Mouse (Mus musculus): Measurements from ENCODE around the gene Vps25.

The Vps25 gene

DNA sequence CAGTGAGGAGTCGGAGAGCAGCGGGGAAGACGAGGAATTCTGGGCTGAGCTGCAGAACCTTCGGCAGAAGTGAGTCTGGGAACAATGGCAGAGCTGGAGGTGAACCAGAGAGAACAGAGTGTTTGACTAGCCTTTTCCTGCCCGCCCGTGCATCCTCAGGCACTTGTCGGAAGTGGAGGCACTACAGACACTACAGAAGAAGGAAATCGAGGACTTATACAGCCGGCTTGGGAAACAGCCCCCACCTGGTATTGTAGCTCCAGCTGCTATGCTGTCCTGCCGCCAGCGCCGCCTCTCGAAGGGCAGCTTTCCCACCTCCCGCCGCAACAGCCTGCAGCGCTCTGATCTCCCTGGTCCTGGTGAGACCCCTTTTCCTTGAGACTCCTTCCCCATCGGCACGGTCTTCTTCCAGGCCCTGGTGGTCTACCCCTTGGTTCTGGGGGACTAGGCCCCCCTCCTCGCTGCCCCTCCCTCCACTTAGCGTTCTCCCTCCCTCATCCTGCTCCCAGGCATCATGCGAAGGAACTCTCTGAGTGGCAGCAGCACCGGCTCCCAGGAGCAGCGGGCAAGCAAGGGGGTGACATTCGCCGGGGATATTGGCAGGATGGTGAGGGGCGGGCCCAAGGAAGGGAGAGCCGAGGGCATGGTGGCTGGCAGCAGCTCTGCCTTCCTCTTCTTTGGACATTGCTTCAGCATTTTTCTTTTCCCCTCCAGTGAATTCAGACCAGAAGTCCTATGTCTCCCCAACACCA lies 23.0 kb downstream of the Vps25 start:
- DNase-seq (ENCODE audit: low read depth, low spot score) = no peak

DNA sequence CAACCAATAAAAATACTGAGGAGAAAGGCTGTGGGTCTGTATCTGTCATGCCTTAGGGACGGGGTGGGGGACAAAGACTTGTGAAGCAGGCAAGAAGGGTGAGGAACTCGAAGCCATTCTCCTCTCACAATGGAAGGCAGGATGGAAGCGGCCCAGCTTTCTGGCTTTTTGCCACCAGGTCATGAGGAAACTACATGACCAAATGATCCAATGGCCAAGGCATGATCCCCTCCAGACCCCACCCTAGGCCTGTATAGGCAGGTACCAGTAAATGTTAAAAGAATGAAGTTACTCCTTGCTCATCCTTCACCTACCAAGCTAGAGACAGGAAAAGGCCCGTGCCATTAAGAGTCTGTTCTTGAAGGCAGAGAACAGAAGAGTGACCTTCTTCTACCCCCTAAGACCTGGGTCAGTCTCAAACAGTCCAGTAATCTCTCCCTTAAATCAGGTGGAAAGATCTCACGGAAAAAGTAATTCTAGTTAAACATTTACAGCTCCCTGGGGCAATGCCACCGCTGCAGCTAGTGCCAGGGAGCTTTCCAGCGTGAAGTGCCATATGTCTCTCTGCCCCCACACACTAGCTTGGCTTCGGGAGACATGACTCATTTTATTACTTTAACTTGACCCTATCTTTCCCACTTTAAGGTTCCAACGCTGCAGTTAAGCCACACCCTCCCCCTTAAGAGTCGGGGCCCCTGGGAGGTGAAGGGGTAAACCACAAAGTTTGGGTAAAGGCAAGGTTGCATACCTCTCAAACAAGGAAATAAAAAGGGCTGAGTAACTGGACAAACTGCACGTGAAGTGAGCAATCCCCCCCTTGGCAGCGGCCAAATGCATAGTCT lies 24.1 kb downstream of the Vps25 start:
- no peak for DNase-seq (ENCODE audit: low read depth, low spot score)

DNA sequence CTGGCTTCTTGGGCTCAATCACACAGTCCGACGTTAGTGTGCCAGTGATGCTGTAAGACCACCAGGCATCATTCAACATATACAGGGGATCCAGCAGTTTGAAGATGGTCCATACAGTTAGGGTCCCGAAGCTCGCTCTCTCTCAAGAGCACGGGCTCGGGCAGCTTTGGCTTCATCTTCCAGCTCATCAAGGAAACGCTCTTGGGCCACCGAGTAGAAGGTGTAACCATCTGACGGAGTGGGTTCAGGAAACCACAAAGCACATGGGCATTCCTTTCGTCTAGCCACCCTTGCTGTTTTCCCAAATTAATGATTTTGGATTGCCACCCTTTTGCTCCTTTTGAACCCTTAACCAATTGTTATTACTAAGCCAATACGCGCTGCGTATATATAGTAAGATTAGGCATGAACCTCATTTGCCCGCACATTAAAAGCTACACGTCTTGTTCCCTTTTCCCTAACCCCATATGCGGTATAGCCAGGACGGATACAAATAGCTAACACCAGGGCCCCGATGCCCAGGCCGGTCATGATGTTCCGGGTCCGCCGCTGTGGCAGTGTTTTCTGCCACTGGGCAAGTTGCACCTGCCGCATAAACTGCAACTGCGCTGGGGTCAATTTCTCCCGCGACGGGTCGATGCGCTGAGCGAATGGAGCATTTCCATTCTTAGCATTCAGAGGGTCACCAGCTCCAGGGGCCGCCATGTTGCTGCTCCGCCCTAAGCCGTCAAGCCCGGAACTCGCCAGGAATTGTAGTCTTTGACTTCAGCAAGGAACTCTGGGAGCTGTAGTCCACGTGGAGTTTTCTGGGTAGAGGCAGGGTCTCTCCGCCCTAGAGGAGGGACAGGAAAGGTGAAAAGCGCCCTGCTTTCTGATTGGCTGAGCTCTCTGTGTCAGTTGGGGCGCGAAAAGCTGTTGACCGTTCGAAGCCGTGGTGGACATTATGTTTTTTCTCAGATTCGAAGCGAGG lies 25.0 kb downstream of the Vps25 start, which contains the start of the genes Cntd1 and Coa3:
Cntd1 (plus strand) TSS at position 790 of the 970 bp plus-strand sequence.
Coa3 (minus strand) TSS at position 892 of the 970 bp plus-strand sequence.
- peak; percentile 90 for DNase-seq (ENCODE audit: low read depth, low spot score)

DNA sequence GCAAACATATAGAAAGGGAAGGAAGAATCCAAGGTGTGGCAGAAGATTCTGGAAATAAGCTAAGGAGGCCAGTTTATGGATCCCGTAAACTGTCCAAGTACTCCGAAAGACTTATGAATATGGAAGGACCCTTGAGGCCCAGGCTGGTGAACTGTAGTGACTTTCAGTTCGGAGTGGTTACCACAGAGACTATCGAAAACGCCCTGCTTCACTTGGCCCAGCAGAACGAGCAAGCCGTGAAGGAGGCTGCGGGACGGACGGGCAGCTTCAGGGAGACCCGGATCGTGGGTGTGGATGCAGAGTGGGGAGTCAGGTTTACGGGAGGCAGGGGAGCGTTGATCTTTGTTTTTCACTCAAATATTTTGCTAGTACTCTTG lies 25.7 kb downstream of the Vps25 start:
- no peak for DNase-seq (ENCODE audit: low read depth, low spot score)

DNA sequence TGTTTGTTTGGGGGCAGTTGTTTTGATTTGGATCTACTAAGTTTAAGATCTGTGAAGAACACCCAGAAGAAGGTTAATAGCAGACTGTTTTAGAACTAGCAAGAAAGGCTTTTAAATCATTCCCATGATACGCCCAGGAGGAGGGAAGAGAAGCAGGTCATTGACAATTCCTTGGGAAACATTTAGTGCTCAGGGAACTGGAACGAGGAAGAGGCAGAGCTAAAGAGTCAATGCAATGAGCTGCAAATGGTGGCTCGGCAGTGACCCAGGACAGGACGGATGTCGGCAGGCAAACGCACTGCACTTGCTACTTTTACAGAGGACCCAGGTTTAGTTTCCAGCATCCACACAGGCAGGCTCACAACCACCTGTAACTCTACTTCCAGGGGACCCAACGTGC lies 27.3 kb downstream of the Vps25 start:
- no peak for DNase-seq (ENCODE audit: low read depth, low spot score)

DNA sequence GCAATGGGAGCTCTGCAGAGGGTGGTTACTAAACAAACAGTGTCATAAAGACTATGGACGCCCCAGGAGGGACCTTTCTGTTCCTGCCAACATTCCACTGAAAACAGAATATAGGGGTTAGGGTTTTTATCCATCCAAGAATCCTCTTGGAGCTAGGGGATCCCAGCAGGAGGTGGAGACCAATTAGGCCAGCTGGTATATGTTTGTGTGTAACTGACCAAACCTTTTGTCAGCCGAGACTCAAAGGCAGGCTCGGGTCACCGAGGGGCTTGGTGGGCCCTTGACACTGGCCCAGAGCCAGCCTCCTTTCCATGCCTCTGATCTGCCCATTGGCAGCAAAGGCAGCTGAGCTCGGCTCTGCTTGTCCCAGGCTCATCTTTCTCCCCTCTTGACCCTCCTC lies 29.4 kb downstream of the Vps25 start:
- DNase-seq (ENCODE audit: low read depth, low spot score) = no peak

DNA sequence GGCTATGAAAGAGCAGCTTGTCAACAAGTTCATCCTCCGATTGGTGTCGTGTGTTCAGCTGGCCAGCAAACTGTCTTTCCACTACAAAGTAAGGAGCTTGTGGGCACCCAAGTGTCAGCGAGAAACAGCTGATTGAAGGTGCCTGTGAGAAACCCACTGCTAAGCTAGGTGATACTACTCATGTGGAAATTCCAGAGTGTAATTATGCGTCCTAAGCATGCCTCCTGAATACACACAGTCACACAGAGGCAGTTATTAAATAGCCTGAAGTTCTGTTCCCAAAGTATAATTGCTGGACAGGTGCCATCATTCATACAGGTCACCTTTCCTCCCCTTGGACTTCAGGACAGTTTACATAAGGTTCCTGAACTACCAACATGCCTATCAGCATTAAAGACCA lies 30.3 kb downstream of the Vps25 start:
- no peak for DNase-seq (ENCODE audit: low read depth, low spot score)

DNA sequence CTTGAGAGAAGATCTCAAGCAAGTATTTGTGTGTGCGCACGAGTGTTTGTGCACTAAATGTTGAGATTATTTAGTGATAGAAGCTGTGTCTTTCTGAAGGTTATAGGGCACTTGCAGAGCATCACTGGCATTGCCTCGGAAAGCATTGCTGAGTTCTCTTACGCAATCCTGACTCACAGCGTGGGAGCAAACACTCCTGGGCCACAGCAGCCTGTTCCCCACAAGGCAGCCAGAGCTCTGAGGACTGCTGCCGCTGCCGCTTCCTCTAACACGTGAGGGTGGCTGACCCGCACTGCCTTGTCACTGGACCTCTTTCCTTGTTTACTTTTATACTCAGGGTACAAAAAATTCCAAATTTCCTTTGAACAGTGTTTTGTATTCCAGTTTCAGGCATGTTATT lies 33.8 kb downstream of the Vps25 start:
- DNase-seq (ENCODE audit: low read depth, low spot score) = no peak

DNA sequence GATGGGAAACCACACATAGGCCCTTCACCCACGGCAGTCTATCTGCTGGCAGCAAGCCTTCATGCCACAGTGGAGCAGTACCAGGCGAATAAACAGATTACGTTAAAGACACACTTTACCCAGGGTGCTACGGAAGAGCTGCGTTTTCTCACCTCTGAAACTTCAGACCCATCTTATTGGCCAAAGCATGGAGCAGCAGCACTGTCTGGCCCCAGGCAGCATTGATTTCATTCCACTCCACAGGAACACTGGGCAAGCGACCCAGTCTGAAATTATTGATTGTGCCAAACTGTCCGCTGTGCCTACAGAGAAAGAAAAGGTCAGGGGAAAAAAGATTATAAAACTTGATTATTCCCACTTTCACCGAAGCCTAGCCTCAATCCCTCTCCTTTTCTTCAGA lies 37.7 kb downstream of the Vps25 start:
- DNase-seq (ENCODE audit: low read depth, low spot score) = no peak

DNA sequence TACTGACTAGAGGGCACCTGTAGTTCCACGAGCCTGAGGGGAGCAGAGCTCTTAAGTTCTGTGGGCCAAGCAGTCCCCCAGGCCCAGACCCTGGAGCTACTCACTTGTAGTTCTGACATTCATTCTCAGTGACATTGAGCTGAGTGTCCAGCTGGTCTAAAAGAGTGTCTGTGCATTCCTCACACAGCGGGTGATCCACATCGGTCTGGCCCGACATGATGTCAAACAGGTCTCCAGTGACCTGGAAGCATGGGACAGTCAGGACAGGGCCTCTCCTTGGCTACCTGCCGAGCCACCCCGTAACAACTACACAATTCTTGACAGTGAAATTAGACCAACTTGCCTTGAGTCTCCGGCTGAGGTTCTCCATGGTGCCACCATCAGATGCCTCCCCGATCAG lies 41.7 kb downstream of the Vps25 start:
- no peak for DNase-seq (ENCODE audit: low read depth, low spot score)

DNA sequence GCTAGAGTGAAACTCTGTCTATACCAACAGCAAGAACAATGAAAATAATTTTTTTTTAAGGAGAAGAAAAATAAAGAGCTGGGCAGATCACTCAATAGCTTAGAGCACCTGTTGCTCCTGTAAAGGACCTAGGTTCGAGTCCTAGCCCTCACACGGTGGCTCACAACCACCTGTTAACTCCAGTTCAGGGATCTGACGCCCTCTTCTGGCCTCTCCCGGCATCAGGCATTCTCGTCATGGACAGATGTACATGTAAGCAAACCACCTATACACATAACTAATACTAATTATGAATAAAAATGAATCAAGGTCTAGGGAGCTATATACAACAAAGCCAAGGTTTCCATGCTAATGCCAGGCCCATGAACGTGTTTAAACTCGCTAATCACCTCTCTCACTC lies 47.4 kb downstream of the Vps25 start:
- no peak for DNase-seq (ENCODE audit: low read depth, low spot score)

DNA sequence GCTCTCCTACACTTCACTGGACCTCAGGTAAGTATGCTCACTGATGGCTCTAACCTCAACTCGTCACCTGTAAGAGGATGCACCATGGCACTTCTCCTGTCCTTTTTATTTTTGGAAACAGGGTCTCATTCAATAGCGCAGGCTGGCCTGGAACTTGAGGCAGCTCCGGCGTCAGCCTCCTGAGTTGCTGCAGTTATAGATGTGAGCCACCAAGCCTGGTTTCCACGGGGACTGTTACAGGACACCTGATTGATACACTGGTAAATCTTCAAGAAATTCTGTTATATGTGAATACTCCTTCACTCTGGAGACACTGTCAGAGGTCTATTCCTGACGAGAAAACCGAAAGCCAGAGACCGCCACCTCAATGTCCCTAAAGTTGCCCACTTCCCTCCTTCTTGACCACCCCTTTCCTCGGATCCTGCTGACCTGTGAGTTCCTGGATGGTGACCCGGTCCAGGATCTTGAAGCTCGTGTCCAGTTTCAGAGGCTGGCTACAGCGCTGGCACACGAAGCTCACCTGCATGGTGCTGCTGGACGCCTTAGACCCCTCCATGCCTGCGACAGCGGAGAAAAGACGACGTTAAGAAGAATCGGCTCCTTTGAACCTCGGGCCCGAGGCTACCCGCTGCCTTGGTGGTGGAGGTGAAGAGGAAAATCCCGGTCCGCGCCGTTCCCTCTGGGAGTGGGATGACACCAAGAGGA lies 47.9 kb downstream of the Vps25 start:
- DNase-seq (ENCODE audit: low read depth, low spot score) = no peak

DNA sequence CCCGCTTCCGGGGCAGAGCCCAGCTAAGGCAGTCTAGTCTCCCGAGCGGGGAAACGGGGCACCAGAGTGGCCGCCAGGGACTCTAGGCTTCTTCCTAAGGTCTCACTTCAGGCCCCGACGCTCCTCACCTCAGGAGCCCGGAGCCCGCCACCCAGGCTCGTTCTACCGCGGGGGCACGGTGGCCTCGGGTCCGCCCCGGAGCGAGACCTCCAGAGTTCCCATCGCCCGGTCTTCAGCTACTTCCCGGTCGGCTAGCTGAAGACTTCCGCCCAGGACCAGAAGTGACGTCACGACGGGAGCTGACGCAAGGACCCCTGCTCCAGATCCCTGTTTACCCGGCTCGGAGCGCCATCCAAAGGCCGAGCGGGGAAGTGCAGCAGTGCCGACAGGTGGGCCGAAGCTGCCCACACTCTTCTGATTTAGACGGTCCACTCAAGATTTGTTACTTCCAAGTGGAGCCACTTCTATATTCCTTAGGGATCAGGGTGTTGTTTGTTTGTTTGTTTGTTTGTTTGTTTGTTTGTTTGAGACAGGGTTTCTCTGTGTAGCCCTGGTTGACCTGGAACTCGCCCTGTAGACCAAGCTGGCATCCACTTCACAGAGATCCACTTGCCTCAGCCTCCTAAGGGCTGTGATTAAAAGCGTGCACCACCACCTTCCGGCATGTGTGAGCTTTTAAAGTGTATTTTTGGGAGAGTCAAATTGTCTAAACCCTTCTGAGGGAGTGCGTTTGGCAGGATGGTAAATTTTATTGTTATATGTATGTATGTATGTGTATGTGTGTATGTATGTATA lies 48.7 kb downstream of the Vps25 start, which contains the start of gene Becn1:
Becn1 (minus strand) TSS at position 283 of the 795 bp plus-strand sequence.
- DNase-seq (ENCODE audit: low read depth, low spot score) = peak; percentile 95

DNA sequence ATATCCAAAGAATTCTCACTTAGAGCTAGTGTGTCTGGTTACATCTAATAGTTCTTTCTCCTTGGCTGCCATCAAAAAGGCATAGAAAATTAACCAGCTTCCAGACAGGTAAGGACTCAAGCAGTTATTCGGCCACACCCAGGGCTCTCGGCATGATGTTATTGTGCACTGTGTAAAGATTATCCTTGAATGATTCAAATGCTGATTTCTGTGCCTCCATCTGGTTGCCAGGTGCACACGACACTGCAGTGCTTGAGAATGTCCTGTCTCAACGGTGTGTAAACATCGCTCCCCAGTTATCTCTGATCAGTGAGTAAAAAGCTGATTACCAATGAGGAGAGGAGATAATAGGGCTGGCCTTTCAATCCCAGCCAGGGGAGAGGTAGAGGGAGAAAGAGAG lies 54.2 kb downstream of the Vps25 start:
- DNase-seq (ENCODE audit: low read depth, low spot score) = no peak

Measured in WW6 (cell line).